Mouse (Mus musculus) megakaryocyte, embryonic 14.5 days (primary cell): ENCODE results near the gene Fam181a.

Source experiments
- FLI1 ChIP-seq: IDR thresholded peaks from 2 replicates; pipeline ENCODE4 v1.6.1; 2012; ENCODE audit warnings: low read length, inconsistent platforms, mixed read lengths
- GATA1 ChIP-seq: IDR thresholded peaks from 3 replicates; pipeline ENCODE4 v1.6.1; 2012; ENCODE audit warnings: mixed read lengths, low read length, inconsistent platforms, borderline replicate concordance

DNA sequence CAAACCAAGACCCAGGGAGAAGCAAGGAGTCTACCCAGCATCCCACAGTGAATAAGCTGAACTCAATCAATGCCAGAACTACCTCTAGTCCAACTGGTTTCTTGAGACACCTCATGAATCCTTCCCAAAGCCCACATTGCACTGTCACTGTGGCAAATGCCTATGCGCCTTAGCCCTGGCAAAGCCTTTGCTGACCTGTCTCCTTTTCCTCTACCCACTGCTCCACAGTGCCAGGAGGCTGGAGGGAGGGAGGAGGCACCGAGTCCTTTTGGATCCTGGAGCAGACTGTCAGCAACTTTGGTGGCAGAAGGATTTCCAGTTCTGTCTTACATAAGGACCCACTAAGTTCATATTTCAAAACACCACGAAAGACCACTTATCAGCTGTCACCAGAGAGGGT lies 27.4 kb upstream of the Fam181a start:
- TF ChIP-seq GATA1 (no peak), FLI1 (no peak)
